Mouse (Mus musculus): ENCODE results near the gene 2700049A03Rik.
"Not testable (repeated sequence)": the region's sequence is repeated elsewhere in the genome, so short reads cannot be mapped to it uniquely, and the experiment has no call there.

Gene 2700049A03Rik

GRCm38 (mm10) chr12:71136130-71136973 lies at the start of gene 2700049A03Rik, which contains the start of gene Timm9:
2700049A03Rik (plus strand) TSS chr12:71136848.
Timm9 (minus strand) TSS chr12:71136684.
- DNase-seq (ENCODE audit: low read depth, low spot score) = peak; percentile 78

GRCm38 (mm10) chr12:71104275-71104674 lies 32.4 kb upstream of the 2700049A03Rik start:
- not testable (repeated sequence) for DNase-seq (ENCODE audit: low read depth, low spot score)

- no peak for DNase-seq (ENCODE audit: low read depth, low spot score)
Measured at GRCm38 (mm10) chr12:71107216-71107771, 29.4 kb upstream of the 2700049A03Rik start.

- no peak for DNase-seq (ENCODE audit: low read depth, low spot score)
Measured at GRCm38 (mm10) chr12:71111331-71111730, 25.3 kb upstream of the 2700049A03Rik start, which contains the start of gene Tomm20l. Tomm20l (plus strand) TSS chr12:71111428.

GRCm38 (mm10) chr12:71113074-71113473 lies 23.6 kb upstream of the 2700049A03Rik start:
- no peak for DNase-seq (ENCODE audit: low read depth, low spot score)

- no peak for DNase-seq (ENCODE audit: low read depth, low spot score)
Measured at GRCm38 (mm10) chr12:71113675-71114288, 22.9 kb upstream of the 2700049A03Rik start.

GRCm38 (mm10) chr12:71116411-71116810 lies 20.2 kb upstream of the 2700049A03Rik start:
- DNase-seq (ENCODE audit: low read depth, low spot score) = no peak

- no peak for DNase-seq (ENCODE audit: low read depth, low spot score)
Measured at GRCm38 (mm10) chr12:71122731-71123130, 13.9 kb upstream of the 2700049A03Rik start.

GRCm38 (mm10) chr12:71123286-71123685 lies 13.4 kb upstream of the 2700049A03Rik start:
- no peak for DNase-seq (ENCODE audit: low read depth, low spot score)

GRCm38 (mm10) chr12:71135581-71135980 lies 1.1 kb upstream of the 2700049A03Rik start:
- no peak for DNase-seq (ENCODE audit: low read depth, low spot score)

GRCm38 (mm10) chr12:71136974-71137491 lies 385 bp downstream of the 2700049A03Rik start:
- DNase-seq (ENCODE audit: low read depth, low spot score) = peak; percentile 80

GRCm38 (mm10) chr12:71137686-71138085 lies 1.0 kb downstream of the 2700049A03Rik start:
- no peak for DNase-seq (ENCODE audit: low read depth, low spot score)

- DNase-seq (ENCODE audit: low read depth, low spot score) = no peak
Measured at GRCm38 (mm10) chr12:71139258-71139828, 2.7 kb downstream of the 2700049A03Rik start.

- no peak for DNase-seq (ENCODE audit: low read depth, low spot score)
Measured at GRCm38 (mm10) chr12:71141189-71141588, 4.5 kb downstream of the 2700049A03Rik start.

- no peak for DNase-seq (ENCODE audit: low read depth, low spot score)
Measured at GRCm38 (mm10) chr12:71147641-71148040, 11.0 kb downstream of the 2700049A03Rik start.

- no peak for DNase-seq (ENCODE audit: low read depth, low spot score)
Measured at GRCm38 (mm10) chr12:71148801-71149200, 12.2 kb downstream of the 2700049A03Rik start.

GRCm38 (mm10) chr12:71149456-71149855 lies 12.8 kb downstream of the 2700049A03Rik start:
- no peak for DNase-seq (ENCODE audit: low read depth, low spot score)

- no peak for DNase-seq (ENCODE audit: low read depth, low spot score)
Measured at GRCm38 (mm10) chr12:71150167-71150566, 13.5 kb downstream of the 2700049A03Rik start.

- DNase-seq (ENCODE audit: low read depth, low spot score) = no peak
Measured at GRCm38 (mm10) chr12:71154979-71155378, 18.3 kb downstream of the 2700049A03Rik start.

- no peak for DNase-seq (ENCODE audit: low read depth, low spot score)
Measured at GRCm38 (mm10) chr12:71157974-71158373, 21.3 kb downstream of the 2700049A03Rik start.

GRCm38 (mm10) chr12:71164410-71164809 lies 27.8 kb downstream of the 2700049A03Rik start:
- no peak for DNase-seq (ENCODE audit: low read depth, low spot score)

- no peak for DNase-seq (ENCODE audit: low read depth, low spot score)
Measured at GRCm38 (mm10) chr12:71169911-71170310, 33.3 kb downstream of the 2700049A03Rik start.

Data from brain, embryonic 18.5 days (tissue).